Mouse (Mus musculus): ENCODE data around the gene Ednra.

- TF ChIP-seq CTCF (IDR thresholded peaks at IDR 0.05; ENCODE audit: insufficient read depth, low read length) (no peak), POLR2A (IDR thresholded peaks at IDR 0.05; ENCODE audit: borderline replicate concordance, extremely low read depth, low read depth, low read length) (no peak)
Measured at GRCm38 (mm10) chr8:77752041-77752440, 27.8 kb upstream of the Ednra start.

All from lung, adult 2 months (tissue).